ENCODE assay signal across 9 mouse cellular contexts in genomic region chr13:100988671-100989531, GRCm38 (mm10).
DNase-seq lines count a peak whose midpoint lies in the region; ATAC-seq and TF ChIP-seq lines count a peak whose summit lies in the region.
"Had no signal": no experiment of that assay in that cellular context is flagged by ENCODE, and none has a peak within 500 bp of the region (broad histone marks: within the 10 kb centered on the region; RNA-seq: fewer than 3 reads in every experiment).

No protein-coding gene starts in this region.

- H3K4me2 ChIP-seq in hindbrain, embryonic 16.5 days (ENCODE audit: low read length), result no peak overlapping the region
- no peak overlapping the region for H3K4me2 ChIP-seq in neural tube, embryonic 12.5 days (replicated peaks)
- no peak overlapping the region for H3K4me2 ChIP-seq in liver, postnatal 0 days (ENCODE audit: low read depth, low read length)
- H3K4me2 ChIP-seq: midbrain, embryonic 12.5 days had no signal

- peak; percentile 10 for DNase-seq in adrenal gland, postnatal 10 days
- no peak for DNase-seq in adrenal gland, postnatal 14 days
- DNase-seq in lung, adult 18-20 months, result peak; percentile 4 to 20
- DNase-seq in lung, adult 2 months, result no peak
- DNase-seq in cerebellum, adult 2 months, result no peak
- DNase-seq in liver, postnatal 0 days, result no peak

- H3K4me1 ChIP-seq in lung, adult 2 months (ENCODE audit: control insufficient read depth, insufficient read depth, low read length), result no peaks in the 10 kb centered on the region
- H3K4me1 ChIP-seq in hindbrain, embryonic 16.5 days (ENCODE audit: control insufficient read depth, insufficient read depth, low read depth, low read length), result no peaks in the 10 kb centered on the region
- H3K4me1 ChIP-seq in neural tube, embryonic 12.5 days, result no peaks in the 10 kb centered on the region
- H3K4me1 ChIP-seq in cerebellum, adult 2 months (ENCODE audit: control insufficient read depth, insufficient read depth, low read length), result no peaks in the 10 kb centered on the region
- no peaks in the 10 kb centered on the region for H3K4me1 ChIP-seq in liver, postnatal 0 days (ENCODE audit: insufficient read depth)
- H3K4me1 ChIP-seq: midbrain, embryonic 12.5 days had no signal

- H3K36me3 ChIP-seq in hindbrain, embryonic 16.5 days (ENCODE audit: control insufficient read depth, insufficient read depth, low read length), result no peaks in the 10 kb centered on the region
- no peaks in the 10 kb centered on the region for H3K36me3 ChIP-seq in neural tube, embryonic 12.5 days
- no peaks in the 10 kb centered on the region for H3K36me3 ChIP-seq in liver, postnatal 0 days (replicated peaks; ENCODE audit: insufficient read depth, low read length)
- H3K36me3 ChIP-seq: midbrain, embryonic 12.5 days had no signal

- 0 out of 2 replicates have a peak, but pooled peaks have one; percentile 37 for ATAC-seq in hindbrain, embryonic 16.5 days
- ATAC-seq in neural tube, embryonic 12.5 days (ENCODE audit: low FRiP score, low read depth), result 0 out of 2 replicates have a peak, but pooled peaks have one; percentile 17
- no peak for ATAC-seq in liver, postnatal 0 days

- no peak overlapping the region for H3K4me3 ChIP-seq in lung, adult 2 months (replicated peaks; ENCODE audit: extremely low read depth, low read depth, low read length)
- H3K4me3 ChIP-seq in hindbrain, embryonic 16.5 days (ENCODE audit: low read length), result no peak overlapping the region
- no peak overlapping the region for H3K4me3 ChIP-seq in neural tube, embryonic 12.5 days
- H3K4me3 ChIP-seq in cerebellum, adult 2 months (replicated peaks; ENCODE audit: insufficient read depth, low read depth, low read length), result no peak overlapping the region
- no peak overlapping the region for H3K4me3 ChIP-seq in liver, postnatal 0 days (ENCODE audit: low read depth, low read length)
- H3K4me3 ChIP-seq: midbrain, embryonic 12.5 days had no signal

- H3K27ac ChIP-seq in hindbrain, embryonic 16.5 days (ENCODE audit: low read depth, low read length), result no peak overlapping the region
- H3K27ac ChIP-seq in neural tube, embryonic 12.5 days, result no peak overlapping the region
- no peak overlapping the region for H3K27ac ChIP-seq in cerebellum, adult 2 months (ENCODE audit: insufficient read depth, low read length)
- no peak overlapping the region for H3K27ac ChIP-seq in liver, postnatal 0 days (ENCODE audit: low read depth)
- H3K27ac ChIP-seq: midbrain, embryonic 12.5 days had no signal

- no peak for TF ChIP-seq POLR2A in lung, adult 2 months (IDR thresholded peaks at IDR 0.05; ENCODE audit: borderline replicate concordance, extremely low read depth, low read depth, low read length)
- no peak for TF ChIP-seq POLR2A in cerebellum, adult 2 months (IDR thresholded peaks at IDR 0.05; ENCODE audit: borderline replicate concordance, insufficient read depth, low read length)

- no peak overlapping the region for H3K9ac ChIP-seq in hindbrain, embryonic 16.5 days (ENCODE audit: low read depth, low read length)
- H3K9ac ChIP-seq in neural tube, embryonic 12.5 days, result no peak overlapping the region
- H3K9ac ChIP-seq in liver, postnatal 0 days (replicated peaks), result no peak overlapping the region
- H3K9ac ChIP-seq: midbrain, embryonic 12.5 days had no signal

- TF ChIP-seq CTCF in lung, adult 2 months (IDR thresholded peaks at IDR 0.05; ENCODE audit: insufficient read depth, low read length), result no peak
- no peak for TF ChIP-seq CTCF in cerebellum, adult 2 months (IDR thresholded peaks at IDR 0.05; ENCODE audit: borderline replicate concordance, insufficient read depth, low read depth, low read length)
- TF ChIP-seq CTCF in liver, postnatal 0 days (IDR thresholded peaks at IDR 0.05; ENCODE audit: low read depth), result no peak

- TF ChIP-seq EP300 in liver, postnatal 0 days (IDR thresholded peaks at IDR 0.05; ENCODE audit: low read depth), result no peak

- H3K27me3 ChIP-seq in hindbrain, embryonic 16.5 days (replicated peaks; ENCODE audit: control insufficient read depth, insufficient read depth, low read length), result no peaks in the 10 kb centered on the region
- no peaks in the 10 kb centered on the region for H3K27me3 ChIP-seq in neural tube, embryonic 12.5 days (replicated peaks)
- no peaks in the 10 kb centered on the region for H3K27me3 ChIP-seq in cerebellum, adult 2 months (ENCODE audit: control insufficient read depth, insufficient read depth, low read length)
- H3K27me3 ChIP-seq in liver, postnatal 0 days (ENCODE audit: insufficient read depth, low read length), result no peaks in the 10 kb centered on the region
- H3K27me3 ChIP-seq: midbrain, embryonic 12.5 days had no signal

- 51% methylated on average over 13 of the region's 13 CpGs for WGBS in lung, adult 2 months
- WGBS in hindbrain, embryonic 16.5 days, result 60% methylated on average over 13 of the region's 13 CpGs
- WGBS in neural tube, embryonic 12.5 days, result 57% methylated on average over 13 of the region's 13 CpGs
- WGBS in cerebellum, adult 2 months, result 72% methylated on average over 13 of the region's 13 CpGs
- WGBS in liver, postnatal 0 days (ENCODE audit: insufficient replicate concordance), result 64% methylated on average over 13 of the region's 13 CpGs

- H3K9me3 ChIP-seq in hindbrain, embryonic 16.5 days (ENCODE audit: control insufficient read depth, low read length), result no peaks in the 10 kb centered on the region
- no peaks in the 10 kb centered on the region for H3K9me3 ChIP-seq in neural tube, embryonic 12.5 days
- no peaks in the 10 kb centered on the region for H3K9me3 ChIP-seq in liver, postnatal 0 days (ENCODE audit: low read length)
- H3K9me3 ChIP-seq: midbrain, embryonic 12.5 days had no signal

Comparison
In these comparisons a context has a peak if more than half of its experiments do, and no peak if none do; other contexts are left out.
1. DNase-seq: peak in adrenal gland, postnatal 10 days (single experiment) and lung, adult 18-20 months (2 of 2); none in adrenal gland, postnatal 14 days (single experiment), lung, adult 2 months (single experiment), cerebellum, adult 2 months (0 of 2) and liver, postnatal 0 days (single experiment).